Mouse (Mus musculus) c-Kit-positive CD71-negative TER-119-negative erythroid progenitor cells, embryonic 14.5 days (primary cell): ENCODE data around the gene Hsd17b12.

Experiments
- DNase-seq: peaks from one replicate; pipeline ENCODE4 v3.0.0-alpha.2; 2013; ENCODE audit warnings: low read depth

Gene Hsd17b12

DNA sequence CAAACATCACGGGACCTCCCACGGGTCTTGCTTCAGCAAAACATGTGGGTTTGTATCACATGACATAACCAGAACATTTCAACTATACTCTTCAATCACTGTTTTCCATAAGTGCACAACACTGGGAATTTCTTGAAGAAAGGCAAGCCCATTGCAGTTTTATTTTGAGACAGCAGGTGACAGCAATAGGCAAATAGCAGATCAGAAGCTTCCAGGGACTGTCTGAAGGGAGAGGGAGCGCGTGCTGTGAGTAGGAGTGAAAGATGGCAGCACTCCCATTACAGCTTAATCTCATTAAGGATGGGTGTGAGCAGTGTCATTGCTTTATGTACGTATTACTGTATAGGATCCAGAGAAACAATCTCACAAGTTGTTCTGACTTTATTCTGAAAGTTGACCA is 88.3 kb downstream of the Hsd17b12 start:
- DNase-seq: no peak

DNA sequence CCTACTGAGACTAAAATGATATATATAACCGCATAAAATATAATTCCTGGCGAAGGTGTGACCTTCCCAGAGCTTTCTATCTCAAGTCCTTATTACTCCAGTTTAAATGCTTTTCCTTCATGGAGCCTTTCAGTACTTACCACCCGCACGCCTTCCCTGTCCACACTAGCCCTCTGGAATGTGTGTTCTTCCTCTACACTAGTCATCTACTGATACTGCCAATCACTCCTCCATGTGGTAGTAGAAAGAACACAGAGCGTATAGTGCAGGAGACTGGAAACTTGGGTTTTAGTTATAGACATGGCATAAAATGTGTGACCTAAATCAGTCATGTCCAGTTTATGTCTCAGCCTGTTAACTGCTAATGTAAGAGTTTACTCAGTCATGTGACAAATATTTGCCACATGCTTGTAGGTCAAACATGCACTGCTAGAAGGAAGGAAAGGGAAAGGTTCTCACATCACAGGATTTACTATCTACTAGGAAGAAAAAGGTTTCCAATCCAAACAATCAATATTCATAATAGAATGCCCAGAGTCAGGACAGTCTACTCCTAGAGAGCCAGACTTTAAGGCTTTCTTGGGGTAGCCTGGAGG is 91.1 kb downstream of the Hsd17b12 start:
- DNase-seq: no peak

DNA sequence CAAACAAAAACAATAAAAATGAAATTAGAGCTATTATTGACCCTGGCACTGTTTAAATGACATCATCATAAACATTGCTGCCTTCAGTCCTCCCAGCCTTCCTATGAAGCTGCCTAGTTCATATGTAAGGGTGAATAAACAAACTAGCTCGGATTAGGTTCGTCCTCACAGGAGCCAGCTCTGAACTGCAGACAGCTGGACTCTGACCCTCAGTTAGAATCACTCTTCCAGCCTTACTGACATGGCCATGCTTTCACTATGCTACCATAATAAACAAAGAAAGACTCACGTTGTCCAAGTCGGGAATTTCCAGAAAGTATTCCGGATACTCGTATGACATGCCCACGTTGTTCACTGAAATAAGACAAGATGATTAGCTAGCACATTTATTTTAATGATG is 91.6 kb downstream of the Hsd17b12 start:
- no peak for DNase-seq

DNA sequence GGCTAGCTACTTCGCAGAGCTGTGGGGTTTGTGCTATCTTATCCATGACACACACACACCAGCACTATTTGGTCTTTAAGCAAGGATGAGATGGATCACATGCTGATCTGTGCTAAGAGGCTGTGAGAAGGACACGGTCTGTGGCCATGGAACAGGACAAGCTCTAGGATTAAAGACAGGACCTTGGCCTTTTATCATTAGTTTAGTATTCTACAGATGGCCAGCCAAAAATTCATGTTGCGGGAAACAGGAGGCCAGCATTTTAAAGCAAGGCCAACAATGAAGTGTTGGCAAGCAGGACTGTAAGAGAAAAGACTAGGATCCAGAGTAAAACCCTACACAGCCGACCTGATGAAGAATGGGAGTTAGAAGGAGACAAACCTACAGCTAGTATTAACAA is 95.0 kb downstream of the Hsd17b12 start:
- no peak for DNase-seq

DNA sequence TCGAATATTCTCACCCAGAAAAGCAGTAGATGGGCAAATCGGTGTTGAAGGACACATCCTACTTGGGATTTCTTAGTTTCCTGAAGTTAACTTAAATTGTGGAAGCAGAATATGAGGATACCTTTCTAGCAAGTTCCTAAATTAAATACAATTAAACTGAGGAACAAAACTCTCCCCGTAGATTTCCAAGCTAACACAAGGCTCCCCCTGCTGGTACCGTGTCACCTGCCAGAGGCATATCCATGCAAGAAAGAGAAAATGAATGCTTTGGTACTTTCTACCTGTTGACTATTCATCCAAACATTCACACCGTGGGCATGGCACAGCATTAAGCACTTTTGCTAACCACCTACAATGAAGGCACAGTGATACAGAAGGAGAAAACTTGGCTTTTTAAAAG is 98.3 kb downstream of the Hsd17b12 start:
- DNase-seq: no peak

DNA sequence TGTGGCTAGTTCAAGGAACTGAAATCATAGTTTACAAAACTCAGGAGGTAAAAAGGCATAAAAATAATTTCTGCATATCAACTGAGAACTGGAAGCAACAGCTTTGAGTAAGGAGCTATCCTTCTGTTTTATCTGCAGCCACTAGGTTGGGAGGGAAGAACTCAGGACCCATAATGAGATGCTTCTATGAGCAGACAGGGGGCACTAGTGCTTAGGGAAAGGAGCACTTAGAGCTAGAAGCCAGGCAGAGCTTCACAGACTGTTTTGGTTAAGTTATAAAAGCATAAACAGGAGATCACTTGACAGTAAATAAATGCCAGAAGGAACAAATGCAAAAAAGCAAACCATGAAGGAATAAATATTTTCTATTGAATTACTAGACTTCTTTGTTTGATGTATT is 103.0 kb downstream of the Hsd17b12 start:
- peak; percentile 25 for DNase-seq

DNA sequence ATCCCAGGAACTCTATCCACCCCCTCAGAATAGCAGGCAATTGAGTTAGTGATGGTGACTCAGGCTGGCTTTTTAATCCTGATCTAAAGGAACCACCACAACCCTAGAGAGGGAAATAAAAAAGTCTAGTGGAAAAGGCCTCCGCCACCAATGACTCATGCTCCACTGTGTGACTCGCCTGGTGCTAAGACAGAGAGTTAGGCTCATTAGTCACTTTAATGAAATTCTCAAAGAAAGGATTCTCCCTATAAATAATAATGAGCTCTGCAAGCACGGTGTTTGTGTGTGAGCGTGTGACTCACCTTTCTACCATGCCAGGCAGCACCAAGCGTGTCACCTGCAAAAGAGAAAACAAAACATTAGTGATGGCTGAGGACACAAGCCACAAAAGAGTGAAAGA is 105.8 kb downstream of the Hsd17b12 start:
- DNase-seq: no peak

DNA sequence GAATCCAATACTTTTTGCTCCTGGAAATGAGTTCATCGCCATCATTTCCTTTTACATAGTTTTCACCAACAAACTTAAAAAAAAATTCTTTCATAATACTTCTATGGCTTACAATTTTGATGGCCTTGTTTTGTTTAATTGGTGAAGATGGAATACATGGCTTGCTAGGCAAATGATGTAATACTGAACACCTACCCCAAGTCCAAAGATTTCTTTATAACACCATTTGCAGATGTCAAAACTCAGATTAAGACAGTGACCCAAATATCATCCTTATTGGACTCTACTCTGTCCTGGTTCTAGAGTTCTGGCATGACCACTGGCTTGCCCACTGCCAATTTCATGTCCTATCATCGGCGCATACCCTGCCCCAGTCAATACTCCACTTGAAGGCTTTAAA is 106.9 kb downstream of the Hsd17b12 start:
- DNase-seq: no peak

DNA sequence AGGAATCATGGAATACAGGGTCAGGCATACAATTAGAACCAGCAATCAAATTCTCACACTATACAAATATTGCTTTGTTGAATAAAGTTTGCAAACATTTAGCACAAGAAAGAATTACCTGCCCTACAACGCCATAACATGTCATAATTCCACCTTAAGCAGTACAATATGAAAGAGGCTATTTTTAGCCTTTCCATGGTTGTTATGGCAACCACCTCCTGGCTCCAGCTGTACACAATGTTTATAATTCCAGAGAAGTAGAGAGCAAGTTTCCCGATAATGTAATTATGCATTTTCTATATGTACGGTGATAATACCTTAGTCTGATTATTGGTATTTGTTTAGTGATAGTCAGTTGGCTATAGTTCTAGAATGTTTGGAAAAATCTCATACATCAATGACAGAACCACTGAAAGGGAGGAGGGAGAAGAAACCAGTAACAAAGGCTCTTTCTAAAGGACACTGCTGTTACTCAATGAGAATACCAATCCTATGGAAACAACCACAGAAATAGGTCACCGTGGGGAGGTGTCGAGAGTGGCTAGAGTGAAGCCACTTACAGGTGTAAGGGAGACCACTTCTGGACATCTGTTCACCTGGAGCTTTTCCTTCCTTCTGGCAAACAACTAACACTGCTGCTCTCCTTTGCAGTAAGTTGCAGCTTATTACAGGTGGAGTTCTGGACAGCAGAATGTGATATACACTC is 108.1 kb downstream of the Hsd17b12 start:
- no peak for DNase-seq

DNA sequence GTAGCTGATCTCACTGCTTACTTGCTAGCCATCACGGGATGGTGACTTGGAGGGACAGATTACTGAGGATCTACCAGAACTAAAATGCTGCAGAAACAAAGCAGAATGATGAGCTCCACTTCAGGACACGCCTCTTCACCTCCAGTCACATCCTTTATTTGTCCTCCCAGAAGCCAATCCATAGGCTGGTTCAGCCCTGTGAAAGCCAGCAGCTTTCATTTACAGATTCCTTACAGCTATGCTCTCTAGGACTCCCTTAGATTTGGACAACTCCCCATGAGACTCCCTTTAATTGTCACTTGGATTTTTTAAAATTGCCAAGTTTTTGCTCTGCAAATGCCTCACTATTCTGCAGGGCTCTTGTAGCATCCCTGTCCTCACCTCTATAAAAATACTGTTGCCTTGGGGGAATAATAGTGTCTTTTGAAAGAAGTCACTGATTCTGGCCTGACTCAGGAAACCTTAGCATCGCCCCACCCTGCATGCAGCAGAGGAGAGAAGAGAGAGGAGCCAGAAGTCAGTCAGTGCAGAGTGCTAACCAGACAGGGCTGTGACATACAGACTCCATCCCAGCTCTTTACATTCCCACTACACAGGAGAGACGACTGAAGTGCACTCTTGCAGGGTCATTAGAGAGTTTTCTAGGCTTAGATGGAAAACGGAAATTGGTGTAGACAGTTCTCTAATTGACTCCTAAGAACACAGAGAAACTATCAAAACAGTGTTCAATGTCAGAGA is 108.9 kb downstream of the Hsd17b12 start:
- no peak for DNase-seq

DNA sequence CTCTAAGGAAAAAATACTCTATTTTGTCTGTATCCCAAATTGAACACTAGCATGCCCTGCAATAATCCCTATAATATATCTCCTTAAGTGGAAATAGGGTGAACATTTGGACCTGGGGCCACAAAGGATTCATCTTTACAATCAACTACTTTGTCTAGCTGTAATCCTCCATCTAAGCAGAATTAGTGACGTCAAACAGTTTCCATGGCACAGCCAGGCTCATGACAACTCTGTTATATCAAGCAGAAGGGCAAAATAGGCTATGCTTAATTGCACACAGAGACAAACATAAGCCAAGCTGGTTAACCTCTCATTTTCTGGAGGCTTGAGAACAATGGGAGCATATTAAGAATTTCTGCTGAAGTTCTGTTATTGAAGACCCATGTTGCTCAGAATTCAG is 109.5 kb downstream of the Hsd17b12 start:
- no peak for DNase-seq

DNA sequence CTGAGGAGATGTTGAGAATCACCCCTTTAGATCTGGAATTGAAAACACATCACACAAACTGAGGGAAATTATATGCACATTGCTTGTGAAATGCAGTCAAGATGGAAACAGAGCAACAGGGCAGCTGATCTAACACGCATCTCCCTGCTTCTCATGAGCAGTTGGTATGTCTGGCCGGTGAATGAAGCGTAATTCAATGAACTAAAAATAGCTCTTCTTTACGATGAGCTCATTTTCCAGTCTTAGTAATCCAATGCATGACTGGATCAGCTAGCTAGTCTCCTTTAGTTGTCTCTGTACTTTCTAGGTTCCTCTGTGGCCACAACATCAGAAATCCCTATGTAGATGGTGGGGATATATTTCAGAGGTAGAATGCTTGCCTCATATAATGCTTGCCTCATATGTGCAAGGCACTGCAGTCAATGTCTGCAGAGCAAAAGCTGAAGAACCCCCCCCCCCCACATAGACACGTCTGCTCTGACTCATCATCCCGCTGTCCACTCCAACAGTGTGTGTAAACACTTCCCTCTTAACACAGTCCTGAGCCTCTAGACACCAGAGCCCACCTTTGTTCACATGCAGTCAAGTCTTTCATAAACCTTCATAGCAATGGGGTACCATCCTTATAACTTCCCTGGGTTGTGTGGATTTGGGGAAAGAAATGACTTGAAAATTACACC is 112.2 kb downstream of the Hsd17b12 start:
- no peak for DNase-seq

DNA sequence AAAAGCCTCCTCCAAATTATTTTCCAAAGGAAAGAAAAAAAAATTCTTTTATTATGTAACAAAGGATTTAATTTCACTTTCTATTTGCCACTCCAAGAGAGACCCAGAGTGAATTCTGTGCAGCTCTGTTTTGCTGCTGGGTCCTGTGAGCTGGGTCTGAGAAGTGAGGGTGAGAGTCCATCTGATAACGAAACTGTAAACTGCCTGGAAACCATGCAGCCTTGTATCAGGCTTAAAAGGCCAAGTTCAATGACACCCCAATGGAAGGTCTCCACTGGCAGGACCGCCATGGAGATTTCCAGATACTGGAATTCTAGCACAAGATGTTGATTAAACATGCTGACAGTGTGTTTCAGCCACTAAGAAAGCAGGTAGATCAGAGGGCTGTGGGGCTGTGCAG is 113.6 kb downstream of the Hsd17b12 start:
- no peak for DNase-seq

DNA sequence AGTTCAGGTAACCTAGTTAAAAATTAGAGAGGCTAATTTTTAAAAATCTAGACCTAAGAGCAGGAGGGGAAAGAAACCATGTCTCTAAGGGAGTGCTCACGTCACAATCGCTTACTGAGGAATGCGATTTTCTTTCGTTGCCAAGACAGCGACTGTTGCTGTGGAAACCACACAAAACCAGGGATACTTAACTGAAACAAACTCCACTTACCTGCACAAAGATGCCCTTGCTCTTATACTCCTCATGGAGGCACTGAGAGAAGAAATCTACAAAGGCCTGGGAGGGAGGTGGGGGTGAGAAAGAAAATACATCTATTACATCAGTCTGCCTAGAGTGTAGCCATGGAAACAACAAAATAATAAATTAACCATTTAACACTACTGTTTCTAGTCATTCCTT is 114.1 kb downstream of the Hsd17b12 start:
- DNase-seq: no peak

DNA sequence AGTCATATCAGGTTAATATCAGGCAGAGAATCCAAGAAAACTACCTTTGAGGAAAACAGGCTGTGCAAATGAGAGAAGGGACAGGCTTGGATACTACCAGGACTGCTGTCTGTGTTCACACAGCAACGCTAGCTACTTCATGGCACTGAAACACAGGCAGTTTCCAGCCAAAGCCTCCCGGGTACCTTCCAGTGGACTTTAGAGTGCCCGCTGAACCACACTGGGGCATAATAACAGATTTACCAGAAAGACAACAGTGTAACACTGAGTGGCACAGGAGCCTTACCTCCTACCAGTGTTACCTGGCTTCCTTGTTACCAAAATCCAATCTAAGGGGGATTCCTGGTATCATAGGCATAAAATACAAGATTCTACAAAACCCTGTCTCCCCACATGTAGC is 115.3 kb downstream of the Hsd17b12 start:
- no peak for DNase-seq

DNA sequence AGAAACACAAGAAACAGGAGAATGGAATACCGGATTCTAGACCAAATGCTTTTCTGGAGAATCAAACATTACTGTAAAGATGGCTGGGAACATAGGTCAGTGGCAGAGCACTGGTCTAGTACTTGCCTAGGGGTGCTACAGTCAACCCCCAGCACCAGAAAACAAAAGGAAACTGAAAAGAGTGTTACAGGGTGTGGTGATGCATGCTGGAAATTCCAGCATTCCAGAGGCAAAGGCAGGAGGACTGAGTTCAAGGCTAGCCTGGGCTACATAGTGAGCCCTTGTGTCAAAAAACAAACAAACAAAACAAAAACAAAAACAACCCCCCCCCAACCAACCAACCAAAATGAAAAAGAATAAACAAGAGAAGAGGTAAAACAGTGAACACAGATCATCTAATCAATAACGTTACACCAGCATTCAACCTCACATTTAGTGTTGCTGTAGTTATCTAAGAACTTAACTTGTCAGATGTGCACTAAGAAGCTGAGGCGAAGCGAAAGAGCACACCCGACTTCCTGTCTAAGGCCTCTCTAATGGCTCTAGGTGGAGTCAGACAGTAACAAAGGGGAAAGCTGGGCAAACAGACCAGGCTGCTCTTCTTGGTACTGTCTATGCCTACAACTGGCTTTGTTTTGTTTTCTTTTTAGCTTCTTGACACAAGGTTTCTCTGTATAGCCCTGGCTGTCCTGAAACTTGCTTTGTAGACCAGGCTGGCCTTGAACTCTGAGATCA is 117.2 kb downstream of the Hsd17b12 start:
- no peak for DNase-seq

DNA sequence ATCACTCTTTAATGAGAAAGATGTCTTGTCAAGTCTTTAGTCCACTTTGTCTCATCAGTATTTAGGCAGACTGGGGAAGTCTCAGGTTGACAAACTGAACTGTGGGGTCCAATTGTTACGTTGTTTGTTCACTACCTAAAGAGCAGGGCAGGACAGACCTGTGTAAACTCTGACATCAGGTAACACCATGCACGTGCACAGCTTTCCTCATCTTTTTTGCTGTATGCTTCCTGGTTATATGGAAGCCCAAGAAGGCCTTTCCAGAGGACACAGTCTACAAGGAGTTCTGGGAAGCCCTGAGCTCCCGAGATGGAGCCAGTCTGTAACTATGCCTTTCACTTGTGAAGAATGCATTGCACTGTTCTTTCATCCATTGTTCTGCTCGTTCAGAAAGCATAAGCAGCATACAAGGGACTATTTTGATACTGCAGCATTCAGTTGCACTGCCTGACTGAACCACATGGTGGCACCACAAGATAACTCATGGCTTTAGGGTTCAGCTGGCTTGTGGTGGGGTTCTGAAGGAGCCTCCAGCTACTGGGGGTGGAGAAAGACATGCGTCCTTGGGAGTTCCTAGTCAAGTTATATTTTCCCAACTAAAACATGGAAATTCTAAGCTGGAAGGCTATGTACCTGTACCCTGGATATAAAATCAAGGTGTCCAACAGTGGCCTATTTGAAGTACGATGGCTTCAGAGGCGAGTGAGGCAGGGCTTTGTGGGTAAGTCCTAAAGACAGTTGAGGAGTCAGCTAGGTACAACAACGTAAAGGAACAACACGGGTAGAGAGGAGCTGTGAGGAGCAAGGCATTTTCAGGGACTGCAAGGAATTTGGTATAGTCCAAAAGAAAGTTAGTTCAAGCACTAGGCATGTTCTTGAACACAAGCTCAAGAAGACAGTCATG is 122.1 kb downstream of the Hsd17b12 start:
- peak; percentile 45 for DNase-seq

DNA sequence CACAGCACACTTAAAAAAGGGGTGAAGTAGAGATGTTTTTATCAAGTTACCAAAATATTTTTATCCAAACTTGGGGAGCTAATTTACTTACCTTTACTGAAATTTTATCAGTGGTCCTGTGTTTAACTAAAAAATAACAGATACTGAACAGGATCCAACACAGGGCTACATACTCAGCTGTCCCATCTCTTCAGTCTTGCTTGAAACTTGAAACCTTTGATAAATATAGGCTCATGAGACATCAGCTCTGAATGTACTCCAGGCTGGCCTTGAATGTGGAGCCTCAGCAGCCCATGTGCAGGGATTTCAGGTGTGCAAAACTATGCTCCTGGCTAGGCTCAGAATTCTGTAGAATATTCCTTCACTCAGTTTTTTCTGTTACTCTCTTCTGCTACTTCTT is 127.2 kb downstream of the Hsd17b12 start:
- DNase-seq: no peak

DNA sequence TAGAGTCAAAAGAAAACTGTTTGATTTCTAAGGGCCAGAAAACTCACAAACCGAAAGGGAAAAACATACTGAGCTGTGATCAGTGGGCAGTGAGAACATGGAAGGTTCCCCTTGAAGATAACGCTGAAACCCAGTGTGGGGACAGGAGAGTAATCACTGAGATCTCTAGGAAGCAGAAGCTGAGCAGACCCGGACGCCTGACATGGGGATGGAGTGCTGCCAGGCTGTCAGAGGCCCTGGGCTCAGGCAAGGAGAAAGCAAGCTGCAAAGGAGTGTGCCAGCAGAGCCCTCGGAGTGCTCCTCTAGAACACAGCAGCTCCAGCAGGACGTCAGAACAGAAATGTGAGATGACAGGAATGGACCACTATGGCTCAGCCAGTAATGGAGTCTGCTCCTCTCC is 133.1 kb downstream of the Hsd17b12 start:
- no peak for DNase-seq

DNA sequence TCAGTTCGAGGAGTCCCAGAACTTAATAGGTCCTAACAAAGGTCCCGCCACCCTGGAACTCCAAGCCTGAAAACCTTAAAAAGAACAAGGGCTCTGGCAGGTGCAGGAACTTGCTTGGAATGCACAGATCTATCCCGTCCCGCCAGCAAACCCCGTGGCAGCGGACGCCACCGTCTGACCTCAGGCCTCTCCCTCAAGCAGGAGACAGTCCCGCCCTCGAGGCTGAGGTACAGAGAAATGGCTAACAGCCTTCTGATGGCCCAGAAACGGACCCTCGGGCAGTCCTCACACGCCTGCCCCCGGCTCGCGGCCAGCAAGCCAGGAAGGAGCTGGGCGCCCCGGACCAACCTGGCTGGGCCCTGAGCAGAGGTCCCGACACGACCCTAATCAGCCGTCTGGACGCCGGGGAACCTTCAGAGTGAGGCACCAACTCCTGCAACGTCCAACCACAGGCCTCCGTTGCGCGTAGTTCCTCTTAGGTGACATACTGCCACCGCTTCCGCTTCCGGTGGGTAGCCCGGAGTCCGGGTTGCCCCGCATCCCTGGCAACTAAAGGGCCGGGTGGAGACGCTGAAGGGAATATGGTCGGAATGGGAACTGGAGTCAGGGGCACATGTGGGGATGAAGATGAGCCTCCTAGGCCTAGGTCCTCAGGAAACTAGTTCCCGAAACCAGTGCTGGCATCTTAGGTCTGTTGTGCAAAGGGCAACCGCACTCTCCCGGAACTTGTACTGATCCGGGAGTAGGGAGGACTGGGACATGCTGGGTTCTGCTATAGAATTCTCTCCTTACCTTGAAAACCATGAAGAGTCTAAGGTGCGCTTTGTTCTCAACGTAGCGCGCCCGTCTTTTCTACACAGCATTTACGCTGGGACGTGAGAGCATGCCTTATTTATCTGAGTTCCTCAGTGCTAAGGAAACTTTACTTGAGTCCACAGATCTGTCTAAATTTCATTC is 147.2 kb downstream of the Hsd17b12 start, which contains the start of gene Alkbh3:
Alkbh3 (minus strand) TSS at position 473 of the 957 bp plus-strand sequence.
- DNase-seq: peak; percentile 88
